Mouse (Mus musculus) layer of hippocampus, postnatal 14 days (tissue): ENCODE data around the gene Cerk. TPM values are rescaled to one million over a fixed set of nuclear protein-coding genes. Genes with fewer than 3 reads are reported as not detected.
A peak's percentile ranks its signal among the peaks of the same experiment; 100 is the strongest.
"Not testable (repeated sequence)": the region's sequence is repeated elsewhere in the genome, so short reads cannot be mapped to it uniquely, and the experiment has no call there.

Source experiments
- DNase-seq, 2 experiments: peaks; one replicate each; pipeline ENCODE4 v3.0.0; 2021 to 2022; ENCODE audit warnings: low spot score in 2 of 2, mixed read lengths in 1 of 2
- total RNA-seq, 2 experiments: library from RNA; stranded (reverse); gene quantifications; 2 replicates each; pipeline ENCODE4 v1.2.3; 2021

Cerk gene
- total RNA-seq, 2 experiments from 2014 or later, result 46.7 to 49.1 TPM

- no peak for DNase-seq
Measured at GRCm38 (mm10) chr15:86167032-86167655, 18.8 kb downstream of the Cerk start.

- no peak for DNase-seq
Measured at GRCm38 (mm10) chr15:86165811-86166590, 19.9 kb downstream of the Cerk start.

- DNase-seq, result no peak
Measured at GRCm38 (mm10) chr15:86164718-86165345, 21.1 kb downstream of the Cerk start.

- not testable (repeated sequence) for DNase-seq
Measured at GRCm38 (mm10) chr15:86161800-86162199, 24.1 kb downstream of the Cerk start.

- no peak for DNase-seq
Measured at GRCm38 (mm10) chr15:86160906-86161305, 25.0 kb downstream of the Cerk start.

- DNase-seq, result no peak
Measured at GRCm38 (mm10) chr15:86159719-86160118, 26.2 kb downstream of the Cerk start.

GRCm38 (mm10) chr15:86159093-86159492, 26.8 kb downstream of the Cerk start:
- no peak for DNase-seq

GRCm38 (mm10) chr15:86156492-86156891, 29.4 kb downstream of the Cerk start:
- no peak for DNase-seq

- no peak for DNase-seq
Measured at GRCm38 (mm10) chr15:86153481-86153960, 32.4 kb downstream of the Cerk start.

GRCm38 (mm10) chr15:86150593-86150992, 35.3 kb downstream of the Cerk start:
- no peak for DNase-seq

GRCm38 (mm10) chr15:86146922-86147321, 39.0 kb downstream of the Cerk start:
- DNase-seq, result no peak

GRCm38 (mm10) chr15:86145046-86145445, 40.9 kb downstream of the Cerk start:
- no peak for DNase-seq

- no peak for DNase-seq
Measured at GRCm38 (mm10) chr15:86144577-86144976, 41.4 kb downstream of the Cerk start.

- DNase-seq, result peak; percentile 40 to 51
Measured at GRCm38 (mm10) chr15:86140323-86140722, 45.6 kb downstream of the Cerk start.

- DNase-seq, result peak in 1 of 2 experiments; percentile 31
Measured at GRCm38 (mm10) chr15:86137638-86138037, 48.3 kb downstream of the Cerk start.

- DNase-seq, result peak; percentile 85 to 88
Measured at GRCm38 (mm10) chr15:86134941-86135783, 50.8 kb downstream of the Cerk start.

- no peak for DNase-seq
Measured at GRCm38 (mm10) chr15:86130657-86131056, 55.3 kb downstream of the Cerk start.

- DNase-seq, result no peak
Measured at GRCm38 (mm10) chr15:86129036-86129435, 56.9 kb downstream of the Cerk start.

- peak; percentile 71 to 81 for DNase-seq
Measured at GRCm38 (mm10) chr15:86124359-86124758, 61.6 kb downstream of the Cerk start.

- DNase-seq, result no peak
Measured at GRCm38 (mm10) chr15:86123409-86123808, 62.5 kb downstream of the Cerk start.
